Mouse (Mus musculus) small intestine, adult 2 months (tissue): ENCODE measurements around the gene Camta1.

Experiments
- CTCF ChIP-seq: fragments of 200-500 bp; IDR thresholded peaks from 2 replicates; pipeline ENCODE4 v1.5.1; 2012; ENCODE audit warnings: low read depth, mild to moderate bottlenecking, control low read depth, inconsistent platforms, low read length, moderate library complexity, mixed read lengths; ENCODE audit not compliant: insufficient replicate concordance, insufficient read length; ENCODE audit errors: extremely low read depth
- POLR2A ChIP-seq: fragments of 200-500 bp; IDR thresholded peaks from 2 replicates; pipeline ENCODE4 v1.6.1; 2012; ENCODE audit warnings: low read depth, mild to moderate bottlenecking, control low read depth, inconsistent platforms, low read length, moderate library complexity

- TF ChIP-seq POLR2A (no peak), CTCF (no peak)
Observed at GRCm38 (mm10) chr4:151655637-151656385, 205.9 kb downstream of the Camta1 start.
